ENCODE assay signal across 10 mouse cellular contexts in genomic region chr15:6500787-6501186, GRCm38 (mm10). TPM values are rescaled to one million over a fixed set of nuclear protein-coding genes. Genes with fewer than 3 reads are reported as not detected.
A peak's percentile ranks its signal among the peaks of the same experiment; 100 is the strongest.
DNase-seq lines count a peak whose midpoint lies in the region; ATAC-seq lines count a peak whose summit lies in the region.
"Had no signal": no experiment of that assay in that cellular context is flagged by ENCODE, and none has a peak within 500 bp of the region (broad histone marks: within the 10 kb centered on the region; RNA-seq: fewer than 3 reads in every experiment).

No protein-coding gene starts in this region.

- ATAC-seq in kidney, embryonic 16.5 days (ENCODE audit: low FRiP score, low TSS enrichment): peak; percentile 85
- ATAC-seq: forebrain, postnatal 0 days had no signal

- H3K4me3 ChIP-seq in kidney, embryonic 16.5 days (ENCODE audit: low read length): no peak overlapping the region

- H3K4me2 ChIP-seq in kidney, embryonic 16.5 days (replicated peaks; ENCODE audit: low read depth, low read length): no peak overlapping the region

- H3K36me3 ChIP-seq in kidney, embryonic 16.5 days (ENCODE audit: insufficient read depth, low read length): no peaks in the 10 kb centered on the region

- DNase-seq in layer of hippocampus, adult 9-10 months (ENCODE audit: low spot score): peak; percentile 62
- DNase-seq in layer of hippocampus, postnatal 25 days (ENCODE audit: extremely low spot score in 1 of 2, low spot score in 1 of 2): no peak
- DNase-seq in adrenal gland, postnatal 10 days: peak; percentile 28
- peak; percentile 13 for DNase-seq in mesoderm, embryonic 11.5 days (ENCODE audit: low read depth, low spot score)
- DNase-seq in cerebellum, postnatal 36 days: no peak
- DNase-seq in thymus, postnatal 10 days (ENCODE audit: low spot score in 2 of 2): no peak
- no peak for DNase-seq in frontal cortex, postnatal 10 days (ENCODE audit: low spot score in 2 of 2)
- DNase-seq: forebrain, postnatal 0 days had no signal

- no peak overlapping the region for H3K27ac ChIP-seq in kidney, embryonic 16.5 days (ENCODE audit: low read length)

- no peaks in the 10 kb centered on the region for H3K4me1 ChIP-seq in kidney, embryonic 16.5 days (ENCODE audit: insufficient read depth, low read length)

- WGBS in kidney, embryonic 16.5 days: 16% methylated on average over 1 of the region's 1 CpGs

- H3K9ac ChIP-seq in kidney, embryonic 16.5 days (replicated peaks; ENCODE audit: low read length): no peak overlapping the region
- H3K9ac ChIP-seq: forebrain, postnatal 0 days had no signal

- no peaks in the 10 kb centered on the region for H3K27me3 ChIP-seq in kidney, embryonic 16.5 days (ENCODE audit: insufficient read depth, low read length)

- no peaks in the 10 kb centered on the region for H3K9me3 ChIP-seq in kidney, embryonic 16.5 days (ENCODE audit: low read length)

RNA-seq across cellular contexts. Expression of gene Fyb, which starts 21.9 kb away (rescaled TPM):
- 10 to 100 TPM in 1 of 2 experiments, 1 to 10 TPM in 1; 6.3 to 10.4 TPM for total RNA-seq in layer of hippocampus, postnatal 25 days (2021)
- total RNA-seq in adrenal gland, postnatal 10 days (2021): 10 to 100 TPM; 34.7 to 43.9 TPM
- polyA plus RNA-seq in kidney, embryonic 16.5 days (2015; fragmentation: Nextera tagmentation; extraction: Ambion mirVana): 3.1 and 4.1 TPM in 2 replicates

RNA-seq across cellular contexts. Expression of gene C9, which starts 55.7 kb away (rescaled TPM):
- not detected for total RNA-seq in layer of hippocampus, postnatal 25 days (2021)
- 1 to 10 TPM; 2.5 to 3.0 TPM for total RNA-seq in adrenal gland, postnatal 10 days (2021)
- polyA plus RNA-seq in kidney, embryonic 16.5 days (2015; fragmentation: Nextera tagmentation; extraction: Ambion mirVana): not detected in 2 replicates
- total RNA-seq: forebrain, postnatal 0 days; left cerebral cortex, postnatal 14 days had no signal
- polyA plus RNA-seq: forebrain, postnatal 0 days had no signal

Comparison
In these comparisons a context has a peak if more than half of its experiments do, and no peak if none do; other contexts are left out.
1. DNase-seq: peak in layer of hippocampus, adult 9-10 months (single experiment), adrenal gland, postnatal 10 days (single experiment) and mesoderm, embryonic 11.5 days (single experiment); none in layer of hippocampus, postnatal 25 days (0 of 2), cerebellum, postnatal 36 days (0 of 2), thymus, postnatal 10 days (0 of 2) and frontal cortex, postnatal 10 days (0 of 2).